Mouse (Mus musculus) liver, adult 2 months (tissue): ENCODE results near the gene Aes. TPM values are rescaled to one million over a fixed set of nuclear protein-coding genes. Genes with fewer than 3 reads are reported as not detected.

Experiments
- DNase-seq: peaks from one replicate; pipeline ENCODE4 v3.0.0-alpha.2; 2011; ENCODE audit warnings: low read depth, low spot score; ENCODE audit errors: extremely low read depth
- H3K27ac ChIP-seq: fragments of 200-500 bp; replicated peaks from 2 replicates; pipeline ENCODE4 v1.5.1; 2012; ENCODE audit warnings: low read depth, mild to moderate bottlenecking, control low read depth, inconsistent platforms, low read length; ENCODE audit not compliant: insufficient read depth
- H3K27me3 ChIP-seq: fragments of 200-500 bp; 2 replicates; pipeline ENCODE4 v1.6.1; 2012; ENCODE audit warnings: mild to moderate bottlenecking, moderate library complexity, low read length, inconsistent platforms; ENCODE audit not compliant: control insufficient read depth, insufficient read depth
- H3K36me3 ChIP-seq: fragments of 200-500 bp; 2 replicates; pipeline ENCODE4 v1.6.1; 2012; ENCODE audit warnings: low read length, inconsistent platforms; ENCODE audit not compliant: control insufficient read depth, insufficient read depth
- H3K4me1 ChIP-seq: fragments of 200-500 bp; 2 replicates; pipeline ENCODE4 v1.6.1; 2011; ENCODE audit warnings: low read length; ENCODE audit not compliant: control insufficient read depth, insufficient read depth
- H3K4me3 ChIP-seq: fragments of 200-500 bp; 2 replicates; pipeline ENCODE4 v1.5.1; 2011; ENCODE audit warnings: low read depth, mild to moderate bottlenecking, control low read depth, low read length, moderate library complexity; ENCODE audit not compliant: insufficient read depth
- H3K79me2 ChIP-seq: fragments of 200-500 bp; 2 replicates; pipeline ENCODE4 v1.6.1; 2012; ENCODE audit warnings: inconsistent platforms, mild to moderate bottlenecking, low read length, moderate library complexity; ENCODE audit not compliant: control insufficient read depth, insufficient read depth
- H3K9ac ChIP-seq: fragments of 200-500 bp; 2 replicates; pipeline ENCODE4 v1.6.1; 2012; ENCODE audit warnings: low read depth, mild to moderate bottlenecking, control low read depth, inconsistent platforms, low read length
- CTCF ChIP-seq: fragments of 200-500 bp; IDR thresholded peaks from 2 replicates; pipeline ENCODE4 v1.5.1; 2011; ENCODE audit warnings: low read depth, low read length, control low read depth
- POLR2A ChIP-seq: fragments of 200-500 bp; IDR thresholded peaks from 2 replicates; pipeline ENCODE4 v1.6.1; 2011; ENCODE audit warnings: low read length, control low read depth; ENCODE audit not compliant: insufficient read depth; ENCODE audit errors: extremely low read depth
- WGBS: fragments of 180-500 bp; shearing (Covaris S2); methylation state at CpG from one replicate; pipeline ENCODE4 v1.1.7; 2018; 5-methylcytosine and 5-hydroxymethylcytosine counted together
- polyA plus RNA-seq: library from polyadenylated mRNA; depleted of rRNA; stranded (reverse); fragments of >200 nt; gene quantifications from 2 replicates; pipeline ENCODE4 v1.2.3, GENCODE M21; 2012; rRNA removed
- total RNA-seq: library from RNA; depleted of rRNA; stranded (reverse); fragments of >200 nt; gene quantifications from 2 replicates; pipeline ENCODE4 v1.2.3, GENCODE M21; 2014; rRNA removed

Gene Aes
- 200 and 263 TPM in 2 replicates for total RNA-seq
- 1,785 and 2,016 TPM in 2 replicates for polyA plus RNA-seq

GRCm38 (mm10) chr10:81559163-81559626, at the start of gene Aes:
Gene Aes (plus strand): TSS chr10:81559488.
- Histone ChIP-seq H3K36me3 (no peaks in the 10 kb centered on the region; the same call in 1 of the 2 replicates), H3K27ac (peak within 1 kb of the TSS; percentile 99), H3K4me3 (peak within 1 kb of the TSS; percentile 97), H3K4me1 (peaks cover 24% of the 10 kb centered on the region), H3K9ac (peak within 1 kb of the TSS; percentile 96), H3K79me2 (peaks cover 29% of the 10 kb centered on the region), H3K27me3 (no peaks in the 10 kb centered on the region)
- DNase-seq = peak; percentile 59
- WGBS = under 1% methylated on average over 49 of the region's 53 CpGs
- no peak for TF ChIP-seq CTCF
- TF ChIP-seq POLR2A = no peak

- no peak overlapping the region for H3K27ac ChIP-seq
- no peaks in the 10 kb centered on the region for H3K36me3 ChIP-seq
- no peaks in the 10 kb centered on the region for H3K79me2 ChIP-seq
- H3K9ac ChIP-seq = no peak overlapping the region
- no peak for DNase-seq
- no peak overlapping the region for H3K4me3 ChIP-seq
- WGBS = 72% methylated on average over 14 of the region's 14 CpGs
- TF ChIP-seq POLR2A (no peak), CTCF (no peak)
- H3K27me3 ChIP-seq = peaks cover 5% of the 10 kb centered on the region; the same call in 1 of the 2 replicates
- H3K4me1 ChIP-seq = no peaks in the 10 kb centered on the region
Measured at GRCm38 (mm10) chr10:81510246-81510810, 49.0 kb upstream of the Aes start.

GRCm38 (mm10) chr10:81513798-81514197, 45.5 kb upstream of the Aes start:
- H3K9ac ChIP-seq = no peak overlapping the region
- no peaks in the 10 kb centered on the region for H3K4me1 ChIP-seq
- no peak overlapping the region for H3K27ac ChIP-seq
- WGBS = 88% methylated on average over 5 of the region's 5 CpGs
- H3K27me3 ChIP-seq = peaks cover 5% of the 10 kb centered on the region; the same call in 1 of the 2 replicates
- H3K79me2 ChIP-seq = no peaks in the 10 kb centered on the region
- TF ChIP-seq POLR2A = no peak
- TF ChIP-seq CTCF = no peak
- H3K4me3 ChIP-seq = no peak overlapping the region
- no peak for DNase-seq
- H3K36me3 ChIP-seq = no peaks in the 10 kb centered on the region

GRCm38 (mm10) chr10:81517227-81517626, 42.1 kb upstream of the Aes start:
- no peak for DNase-seq
- 81% methylated on average over 8 of the region's 8 CpGs for WGBS

GRCm38 (mm10) chr10:81518546-81518945, 40.7 kb upstream of the Aes start:
- no peaks in the 10 kb centered on the region for H3K4me1 ChIP-seq
- no peaks in the 10 kb centered on the region for H3K36me3 ChIP-seq
- H3K27me3 ChIP-seq = no peaks in the 10 kb centered on the region
- TF ChIP-seq CTCF (peak; percentile 81), POLR2A (no peak)
- H3K9ac ChIP-seq = no peak overlapping the region
- H3K79me2 ChIP-seq = no peaks in the 10 kb centered on the region
- WGBS = 12% methylated on average over 4 of the region's 4 CpGs
- DNase-seq = peak; percentile 33
- H3K27ac ChIP-seq = no peak overlapping the region
- H3K4me3 ChIP-seq = no peak overlapping the region

More at GRCm38 (mm10) chr10:81517227-81517626, 42.1 kb upstream of the Aes start:
- H3K4me3 ChIP-seq = no peak overlapping the region
- no peaks in the 10 kb centered on the region for H3K79me2 ChIP-seq
- no peaks in the 10 kb centered on the region for H3K36me3 ChIP-seq
- no peak overlapping the region for H3K9ac ChIP-seq
- no peaks in the 10 kb centered on the region for H3K4me1 ChIP-seq
- H3K27ac ChIP-seq = no peak overlapping the region
- H3K27me3 ChIP-seq = 0 out of 2 replicates have a peak, but pooled peaks cover 2% of the 10 kb centered on the region
- no peak for TF ChIP-seq CTCF
- TF ChIP-seq POLR2A = no peak
